Mouse (Mus musculus) gonadal fat pad, adult 2 months (tissue): ENCODE data around the gene Cdca3. TPM values are rescaled to one million over a fixed set of nuclear protein-coding genes. Genes with fewer than 3 reads are reported as not detected.
"Not testable (repeated sequence)": the region's sequence is repeated elsewhere in the genome, so short reads cannot be mapped to it uniquely, and the experiment has no call there.

ENCODE experiments used
- DNase-seq: peaks from one replicate; pipeline ENCODE4 v3.0.0-alpha.2; 2012; ENCODE audit warnings: low read depth
- polyA plus RNA-seq: library from polyadenylated mRNA; depleted of rRNA; stranded (reverse); fragments of >200 nt; gene quantifications from 2 replicates; pipeline ENCODE4 v1.2.3, GENCODE M21; 2012; rRNA removed

Gene Cdca3
- 7.5 and 8.2 TPM in 2 replicates for polyA plus RNA-seq

DNA sequence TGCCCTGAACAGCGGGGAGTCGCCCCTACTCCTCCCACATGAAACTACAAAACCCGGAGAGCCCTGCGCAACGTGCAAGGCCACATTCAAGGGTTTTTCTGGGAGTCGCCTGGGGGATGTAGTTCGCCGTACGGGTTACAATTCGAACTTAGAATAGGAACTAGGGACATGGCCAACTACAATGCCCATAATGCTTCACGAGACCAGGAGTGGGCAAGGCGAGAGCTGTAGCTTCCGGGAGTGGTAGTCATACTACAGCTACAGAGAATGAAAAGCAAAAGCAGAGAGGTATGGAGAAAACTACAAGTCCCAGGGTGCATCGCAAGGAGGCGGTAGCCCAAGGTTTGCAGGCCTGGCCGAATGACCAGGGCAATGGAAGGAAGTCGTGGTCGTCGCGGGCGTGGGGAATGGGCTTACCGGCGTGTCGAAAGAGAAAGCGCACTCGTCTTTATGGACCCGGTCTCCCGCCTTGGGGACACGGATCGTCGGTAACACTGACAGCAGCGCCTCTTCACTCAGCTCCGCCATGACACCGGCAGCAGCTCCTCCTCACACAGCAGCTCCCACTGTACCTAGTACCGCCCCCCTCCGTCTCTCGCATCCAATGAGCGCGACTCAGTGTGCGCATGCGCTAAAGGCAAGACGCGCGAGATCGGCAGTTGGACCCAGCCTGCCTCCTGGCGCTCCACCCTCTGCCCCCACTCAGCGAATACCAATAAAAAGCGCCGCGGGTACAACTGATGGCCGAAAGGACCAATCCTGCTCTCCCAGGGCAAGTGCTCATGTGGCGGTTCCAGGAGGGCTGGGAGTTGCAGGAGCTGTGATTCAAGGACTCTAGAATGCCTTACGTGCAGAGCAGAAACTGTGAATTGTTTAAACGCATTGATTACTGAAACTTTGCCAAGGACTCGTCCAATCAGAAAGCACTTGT is at the start of gene Cdca3, which contains the start of gene Usp5:
Gene Cdca3, plus strand, starts transcription at position 680 of the 931 bp plus-strand sequence.
Gene Usp5, minus strand, starts transcription at position 617 of the 931 bp plus-strand sequence.
- peak; percentile 100 for DNase-seq

DNA sequence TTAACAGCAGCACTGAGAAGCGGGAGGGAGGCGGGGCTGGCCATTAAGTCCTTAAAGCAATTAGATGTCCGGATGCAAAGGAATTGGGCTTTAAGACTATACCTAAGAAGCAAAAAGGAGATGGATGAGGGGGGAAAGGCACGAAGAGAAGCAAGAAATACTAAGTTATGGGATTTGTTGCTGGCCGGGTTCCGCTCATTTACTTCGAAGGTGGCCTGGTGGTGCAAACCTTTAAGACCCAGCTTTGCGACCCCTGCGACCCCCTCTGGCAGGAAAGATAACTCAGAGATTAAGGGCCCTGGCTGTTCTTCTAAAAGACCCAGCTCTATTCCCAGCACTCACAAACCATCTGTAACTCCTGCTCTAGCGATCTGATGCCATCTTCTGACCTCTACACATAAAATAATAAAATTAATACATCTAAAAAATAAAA is 49.3 kb upstream of the Cdca3 start:
- DNase-seq: no peak

DNA sequence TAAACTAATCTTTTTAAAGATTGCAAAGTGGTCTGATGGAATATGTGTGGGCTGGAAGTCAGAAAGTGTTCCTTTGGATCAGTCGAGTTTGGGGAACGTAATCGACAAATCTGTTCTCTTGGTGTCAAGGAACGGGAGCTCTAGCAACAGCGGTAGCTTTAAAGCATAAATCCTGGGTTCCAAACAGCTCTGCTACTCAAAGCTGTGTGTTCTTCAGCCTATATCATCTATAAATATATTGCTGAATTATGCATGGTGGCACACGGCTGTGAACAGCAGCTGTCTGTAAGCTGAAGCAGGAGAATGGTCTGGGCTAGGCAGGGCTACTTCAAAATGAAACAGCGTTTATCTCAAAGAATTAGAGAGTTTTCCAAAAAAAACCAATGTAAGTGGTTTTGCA is 48.4 kb upstream of the Cdca3 start:
- DNase-seq: no peak

DNA sequence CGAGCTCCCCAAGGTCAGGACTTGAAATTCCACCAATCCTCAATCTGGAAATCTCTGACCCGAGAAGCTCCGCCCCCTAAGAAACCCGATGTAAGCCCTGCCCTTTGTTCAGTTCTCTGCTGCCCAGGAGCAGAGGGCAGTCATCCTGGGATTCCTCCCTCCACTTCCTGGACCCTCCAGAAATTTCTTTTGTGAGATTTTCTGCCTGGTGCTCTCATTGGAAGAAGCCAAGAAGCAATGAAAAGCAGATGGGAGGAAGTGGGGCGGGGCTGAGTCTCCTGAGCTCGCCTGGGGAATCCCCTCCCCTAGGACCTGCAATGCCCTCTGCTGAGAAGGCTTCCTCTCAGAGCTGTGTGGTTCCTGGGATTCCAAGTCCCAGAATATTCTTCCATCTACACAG is 46.9 kb upstream of the Cdca3 start:
- no peak for DNase-seq

DNA sequence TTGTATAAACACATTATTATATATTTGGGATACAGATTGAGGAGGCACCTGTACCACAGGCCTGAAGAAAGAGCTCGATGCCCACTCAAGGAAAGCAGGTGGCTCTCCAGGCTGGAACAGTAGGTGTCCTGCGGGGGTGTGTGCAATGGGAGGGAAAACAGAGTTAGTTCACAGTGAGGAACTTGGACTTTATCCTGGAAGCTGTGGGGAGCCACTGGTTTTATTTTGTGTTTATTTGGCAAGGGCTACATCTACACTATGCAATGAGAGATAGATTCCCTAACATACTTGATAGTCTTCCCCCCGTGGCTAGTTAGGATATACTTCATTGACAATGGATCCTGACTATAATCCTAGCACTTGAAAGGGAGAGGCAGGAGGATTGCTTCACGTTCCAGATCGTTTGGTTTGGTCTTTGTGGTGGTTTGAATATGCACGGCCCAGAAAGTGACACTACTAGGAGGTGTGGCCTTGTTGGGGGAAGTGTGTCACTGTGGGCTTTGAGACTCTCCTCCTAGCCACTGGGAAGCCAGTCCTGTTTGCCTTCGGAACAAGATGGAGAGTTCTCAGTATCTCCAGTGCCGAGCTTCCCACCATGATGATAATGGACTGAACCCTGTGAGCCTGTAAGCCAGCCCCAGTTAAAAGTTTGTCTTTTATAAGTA is 42.5 kb upstream of the Cdca3 start:
- DNase-seq: no peak

DNA sequence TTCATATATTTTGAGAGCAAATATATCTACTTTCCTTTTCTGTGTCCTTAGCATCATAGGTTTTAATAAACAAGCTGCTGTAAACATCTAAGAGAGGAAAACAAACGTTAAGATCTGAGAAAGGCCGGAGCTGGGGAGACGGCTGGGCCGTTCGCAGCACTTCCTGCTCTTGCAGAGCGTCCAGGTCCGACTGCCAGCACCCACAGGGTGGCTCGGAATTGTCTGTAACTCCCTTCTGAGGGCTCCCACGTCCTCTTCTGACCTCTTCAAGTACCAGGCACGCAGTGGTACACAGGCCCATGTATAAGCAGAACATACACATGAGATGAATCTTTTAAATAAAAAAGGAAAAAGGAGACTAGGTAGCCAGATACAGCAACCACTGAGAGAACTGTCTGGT is 41.6 kb upstream of the Cdca3 start:
- no peak for DNase-seq

DNA sequence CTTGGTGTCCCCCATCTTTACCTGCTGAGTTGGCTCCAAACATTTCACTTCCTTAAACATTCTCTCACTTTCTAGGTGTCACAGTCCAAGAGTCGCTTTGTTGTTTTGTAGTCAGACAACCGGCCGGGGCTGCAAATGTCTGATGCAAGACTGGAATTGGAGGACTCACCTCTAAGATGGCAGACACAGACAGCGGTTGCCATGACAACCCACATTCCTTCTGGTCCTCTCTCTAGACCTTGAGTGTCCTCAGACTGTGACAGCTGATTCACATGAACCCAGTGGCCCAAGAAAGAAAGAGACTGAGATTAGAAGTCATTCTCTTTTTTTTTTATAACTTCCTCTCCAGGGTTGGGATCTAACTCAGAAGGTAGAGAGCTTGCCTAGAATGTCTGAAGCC is 39.8 kb upstream of the Cdca3 start:
- DNase-seq: no peak

DNA sequence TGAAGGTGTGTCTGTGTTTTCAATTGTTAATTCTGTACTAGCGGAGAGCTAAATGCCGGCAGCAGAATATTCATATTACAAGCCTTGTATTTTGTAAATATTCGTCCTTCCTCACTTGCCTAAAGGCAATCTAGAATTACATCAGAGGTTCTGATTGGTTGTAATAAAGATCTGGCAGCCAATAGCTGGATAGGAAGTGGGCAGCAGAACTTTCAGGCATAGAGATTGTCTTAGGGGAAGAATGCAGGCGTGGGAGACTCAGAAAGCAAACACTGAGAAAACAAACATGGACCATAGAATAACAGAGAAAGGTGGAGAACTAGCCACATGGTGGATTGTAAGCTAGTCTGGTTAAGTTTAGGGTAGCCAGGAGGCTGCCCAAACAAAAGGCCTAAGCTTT is 39.2 kb upstream of the Cdca3 start:
- DNase-seq: no peak

DNA sequence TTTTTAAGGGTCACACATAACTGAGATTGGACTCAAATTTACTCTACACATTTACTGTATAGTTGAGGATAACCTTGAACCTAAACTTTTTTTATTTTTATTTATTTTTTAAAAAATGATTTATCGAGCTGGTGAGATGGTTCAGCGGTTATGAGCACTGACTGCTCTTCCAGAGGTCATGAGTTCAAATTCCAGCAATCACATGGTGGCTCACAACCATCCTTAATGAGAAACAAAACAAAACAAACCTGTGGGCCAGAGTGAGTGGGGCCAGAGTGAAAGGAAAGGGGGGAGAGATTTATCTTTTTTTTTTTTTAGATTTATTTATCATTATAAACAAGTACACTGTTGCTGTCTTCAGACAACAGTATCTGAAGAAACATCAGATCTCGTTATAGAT is 37.4 kb upstream of the Cdca3 start:
- no peak for DNase-seq

DNA sequence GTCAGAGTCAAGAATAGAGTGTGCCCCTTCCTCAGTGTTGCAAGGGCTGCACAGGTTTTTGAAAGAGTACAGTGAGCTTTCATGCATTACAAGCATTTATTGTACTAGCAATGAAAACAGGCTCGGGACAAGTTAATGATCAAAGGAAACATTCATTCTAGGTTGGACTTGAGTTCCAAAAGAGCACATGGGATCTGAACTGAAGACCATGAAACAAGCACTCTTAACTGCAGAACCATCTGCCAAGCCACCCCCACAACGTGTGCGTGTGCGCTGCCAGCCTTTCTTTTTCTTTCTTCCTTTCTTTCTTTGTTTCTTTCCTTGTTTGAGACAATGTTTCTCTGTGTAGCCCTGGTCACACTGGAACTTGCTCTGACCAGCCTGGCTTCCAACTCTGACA is 33.6 kb upstream of the Cdca3 start:
- DNase-seq: no peak

DNA sequence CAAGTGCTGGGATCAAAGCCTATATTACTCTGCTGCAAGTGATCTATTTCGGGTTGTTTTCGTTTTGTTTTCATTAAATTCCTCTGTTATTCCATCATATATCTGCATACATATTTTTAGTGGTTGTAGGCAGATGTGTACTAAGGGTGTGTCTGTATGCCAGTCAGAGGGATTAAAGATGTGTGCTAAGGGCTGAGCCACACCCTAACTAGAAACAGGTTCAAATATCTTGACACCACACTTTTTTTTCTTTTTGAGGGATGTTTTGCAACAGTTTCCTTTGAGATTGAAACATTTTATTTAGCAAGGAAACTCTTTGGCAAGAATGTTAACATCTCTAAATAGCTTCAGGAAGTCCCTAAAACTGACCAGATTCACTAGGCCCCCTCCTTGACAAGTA is 33.1 kb upstream of the Cdca3 start:
- no peak for DNase-seq

DNA sequence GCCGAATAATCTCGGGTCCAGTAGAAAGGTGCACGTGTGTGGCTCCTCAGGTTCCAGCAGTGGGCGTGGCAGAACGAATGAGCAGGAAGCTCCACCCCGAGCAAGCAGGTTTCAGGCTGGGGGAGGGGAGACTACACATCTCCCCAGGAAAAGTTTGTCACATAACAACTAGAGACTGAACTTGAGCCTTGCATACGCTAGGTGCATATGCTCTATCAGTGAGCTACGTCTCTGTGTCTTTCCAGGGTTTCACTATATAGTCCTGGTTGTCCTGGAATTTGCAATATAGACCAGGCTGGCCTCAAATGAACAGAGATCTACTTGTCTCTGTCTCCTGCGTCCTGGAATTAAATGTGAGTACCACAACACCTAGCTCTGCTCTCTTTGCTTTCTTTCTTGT is 26.9 kb upstream of the Cdca3 start:
- not testable (repeated sequence) for DNase-seq

DNA sequence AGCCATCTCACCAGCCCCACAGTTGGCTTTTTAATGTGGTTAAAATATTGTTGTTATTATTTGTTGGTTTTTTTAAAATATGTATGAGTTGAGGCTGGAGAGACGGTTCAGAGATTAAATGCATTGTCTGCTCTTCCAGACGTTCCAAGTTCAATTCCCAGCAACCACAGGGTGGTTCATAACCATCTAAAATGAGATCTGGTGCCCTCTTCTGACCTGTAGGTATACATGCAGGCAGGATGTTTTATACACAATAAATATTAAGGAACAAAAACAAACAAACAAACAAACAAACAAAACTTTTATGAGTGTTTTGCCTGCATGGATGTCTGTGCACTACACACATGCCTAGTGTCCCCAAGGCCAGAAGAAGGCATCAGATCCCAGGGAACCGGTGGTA is 26.3 kb upstream of the Cdca3 start:
- DNase-seq: no peak

DNA sequence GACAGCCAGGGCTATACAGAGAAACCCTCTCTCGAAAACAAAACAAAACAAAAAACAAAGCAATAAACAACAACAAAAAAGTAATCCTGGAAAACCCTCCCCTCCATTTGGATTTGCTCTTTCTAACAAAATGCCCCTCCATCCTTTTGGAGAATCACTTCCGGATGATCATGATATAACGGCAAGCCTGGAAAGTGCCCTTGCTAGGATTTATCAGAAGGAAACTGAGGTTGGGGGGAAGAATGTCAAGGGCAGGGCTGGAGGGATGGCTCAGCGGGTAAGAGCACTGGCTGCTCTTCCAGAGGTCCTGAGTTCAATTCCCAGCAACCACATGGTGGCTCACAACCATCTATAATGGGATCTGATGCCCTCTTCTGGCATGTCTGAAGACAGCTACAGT is 25.7 kb upstream of the Cdca3 start:
- DNase-seq: not testable (repeated sequence)

DNA sequence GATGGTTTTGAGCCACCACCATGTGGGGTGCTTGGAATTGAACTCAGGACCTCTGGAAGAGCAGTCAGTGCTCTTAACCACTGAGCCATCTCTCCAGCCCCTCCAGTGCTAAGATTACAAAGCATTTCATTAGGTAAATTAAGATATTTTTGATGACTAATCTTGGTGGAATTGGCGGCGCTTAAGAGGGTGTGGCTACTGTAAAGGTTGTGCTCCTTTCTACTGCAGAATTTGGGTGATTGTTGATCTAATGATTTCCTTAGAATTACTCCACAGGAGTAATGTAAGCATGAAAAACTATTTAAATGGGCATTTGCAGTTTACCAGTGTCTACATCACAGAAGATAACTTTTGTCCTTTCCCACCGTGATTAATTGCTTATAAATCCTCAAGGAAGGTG is 25.0 kb upstream of the Cdca3 start:
- DNase-seq: no peak

DNA sequence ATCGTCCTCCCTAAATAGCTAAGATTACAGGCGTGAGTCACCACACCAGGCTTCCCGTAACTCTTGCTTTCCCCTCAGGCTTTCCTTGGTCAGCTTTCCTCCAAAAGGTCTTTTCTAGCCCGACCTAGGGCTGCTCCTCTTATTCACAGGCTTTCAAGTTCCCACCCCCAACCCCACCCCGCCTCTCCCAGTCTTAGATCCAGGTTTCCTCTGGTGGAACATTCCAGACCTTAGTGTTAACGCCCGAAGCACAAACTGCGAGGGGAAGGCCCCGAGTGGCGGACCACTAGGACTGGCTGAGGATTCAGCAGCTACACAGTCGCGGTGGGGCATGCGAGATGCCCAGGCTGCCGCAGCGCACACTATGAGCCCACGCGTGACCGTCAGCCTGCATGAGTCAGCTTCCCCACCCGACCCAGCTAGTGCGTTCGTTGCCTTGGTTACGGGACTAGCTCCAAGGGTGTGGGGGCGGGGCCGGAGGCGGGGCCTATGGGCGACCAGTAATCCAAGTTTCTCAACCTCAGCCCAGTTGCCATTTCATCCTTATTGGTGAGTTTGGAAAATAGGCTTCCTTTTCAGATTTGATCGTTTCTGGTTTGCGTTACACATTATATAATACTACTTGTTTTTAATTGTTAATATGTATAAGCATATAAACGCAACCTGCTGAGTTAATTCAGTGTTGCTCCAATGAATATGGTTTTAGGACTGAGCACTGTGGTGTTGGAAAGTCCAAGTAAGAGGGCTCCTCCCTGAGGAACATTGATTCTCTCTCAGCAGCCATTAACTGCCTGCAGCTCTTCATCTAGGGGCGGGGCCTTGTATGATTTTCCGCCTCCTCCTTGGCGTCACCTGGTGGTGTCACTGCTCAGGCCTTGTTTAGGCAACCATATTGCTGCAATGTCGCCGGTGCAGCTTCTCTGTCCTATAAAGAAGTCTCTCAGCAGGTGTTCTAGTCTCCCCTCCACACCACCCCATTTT is 23.7 kb upstream of the Cdca3 start:
- DNase-seq: no peak

DNA sequence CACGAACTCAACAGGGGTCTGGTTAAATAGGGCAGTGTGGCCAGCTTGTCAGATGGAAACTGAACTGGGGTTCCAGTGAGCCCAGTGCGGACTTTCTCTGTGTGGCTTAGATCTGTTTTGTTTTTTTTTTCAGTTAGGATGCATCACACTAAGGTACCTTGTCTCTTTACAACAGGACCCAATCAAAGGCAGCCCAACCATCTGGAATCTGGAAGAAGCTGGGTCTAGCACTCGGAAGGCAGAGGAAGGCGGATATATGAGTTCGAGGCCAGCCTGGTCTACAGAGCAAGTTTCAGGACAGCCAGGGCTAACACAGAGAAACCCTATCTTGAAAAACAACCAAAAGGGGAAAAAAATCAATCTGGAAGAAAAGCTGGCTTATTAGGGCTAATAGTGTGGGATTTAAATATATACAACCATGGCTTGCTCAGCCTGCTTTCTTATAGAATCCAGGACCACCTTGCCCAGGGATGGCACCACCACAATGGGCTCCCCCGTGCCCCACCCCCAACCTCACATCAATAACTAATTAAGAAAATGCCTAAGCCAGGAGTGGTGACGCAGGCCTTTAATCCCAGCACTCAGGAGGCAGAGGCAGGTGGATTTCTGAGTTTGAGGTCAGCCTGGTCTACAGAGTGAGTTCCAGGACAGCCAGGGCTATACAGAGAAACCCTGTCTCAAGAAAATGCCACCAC is 22.8 kb upstream of the Cdca3 start:
- no peak for DNase-seq

DNA sequence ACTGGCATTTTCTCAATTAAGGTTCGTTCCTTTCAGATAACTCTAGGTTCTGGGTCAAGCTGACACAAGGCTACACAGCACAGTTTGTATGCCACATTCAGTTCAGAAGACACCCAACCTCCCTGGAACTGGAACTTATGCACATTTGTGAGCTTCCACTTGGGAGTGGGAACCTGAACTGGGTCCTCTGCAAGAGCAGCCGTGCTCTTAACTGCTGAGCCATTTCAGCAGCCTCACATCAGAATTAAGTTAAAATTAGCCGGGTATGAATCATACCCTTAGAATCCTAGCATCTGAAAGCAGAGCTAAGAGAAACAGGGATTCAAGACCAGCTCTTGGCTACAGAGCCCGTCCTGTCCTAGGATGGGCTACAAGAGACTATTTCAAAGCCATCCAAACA is 22.0 kb upstream of the Cdca3 start:
- no peak for DNase-seq

DNA sequence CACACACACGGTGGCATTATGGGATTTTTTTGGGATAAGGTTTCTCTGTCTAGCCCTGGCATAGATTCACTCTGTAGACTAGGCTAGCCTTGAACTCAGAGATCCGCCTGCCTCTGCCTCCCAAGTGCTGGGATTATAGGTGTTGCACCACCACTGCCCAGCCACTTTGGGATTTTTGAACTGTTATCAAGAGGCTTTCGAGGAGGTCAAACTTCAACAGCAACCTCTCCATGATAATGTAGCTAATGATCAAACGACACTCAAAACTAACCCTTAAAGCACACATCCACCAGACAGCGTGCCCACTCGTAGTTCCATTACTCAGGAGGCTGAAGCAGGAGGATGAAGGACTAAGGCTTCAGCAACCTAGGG is 21.4 kb upstream of the Cdca3 start:
- no peak for DNase-seq

DNA sequence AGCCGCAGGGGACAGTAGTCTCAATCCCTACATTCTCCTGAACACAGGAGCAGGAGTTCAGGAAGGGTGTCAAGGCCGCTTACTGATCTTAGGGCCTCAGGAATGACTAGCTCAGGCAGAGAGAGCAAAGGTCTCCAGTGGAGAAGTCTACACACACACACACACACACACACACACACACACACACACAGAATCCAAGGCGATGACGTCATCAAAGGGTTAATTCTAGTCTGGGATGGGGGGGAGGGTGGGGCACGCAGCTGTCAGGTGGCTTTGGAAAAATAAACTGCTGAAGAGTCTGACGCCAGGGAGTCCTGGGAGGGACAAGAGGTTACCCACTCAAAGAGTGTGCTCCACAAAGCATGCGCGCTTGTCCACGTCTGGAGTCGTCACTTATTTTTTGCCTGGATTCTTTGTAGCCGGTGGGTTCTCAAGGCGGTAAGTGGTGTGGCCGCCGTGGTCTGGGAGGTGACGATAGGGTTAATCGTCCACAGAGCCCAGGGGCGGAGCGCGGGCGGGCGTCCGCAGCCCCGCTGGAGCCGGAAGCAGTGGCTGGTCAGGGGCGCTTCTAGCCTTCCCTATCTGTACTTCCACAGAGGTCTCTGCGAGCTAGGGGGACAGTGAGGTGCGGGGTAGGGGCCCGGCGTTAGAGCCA is 20.9 kb upstream of the Cdca3 start, which contains the start of gene Spsb2:
Gene Spsb2, plus strand, starts transcription at position 304 of the 655 bp plus-strand sequence.
- DNase-seq: no peak
